Comparison of ENCODE assay signal across 21 mouse cellular contexts in the genomic region with DNA sequence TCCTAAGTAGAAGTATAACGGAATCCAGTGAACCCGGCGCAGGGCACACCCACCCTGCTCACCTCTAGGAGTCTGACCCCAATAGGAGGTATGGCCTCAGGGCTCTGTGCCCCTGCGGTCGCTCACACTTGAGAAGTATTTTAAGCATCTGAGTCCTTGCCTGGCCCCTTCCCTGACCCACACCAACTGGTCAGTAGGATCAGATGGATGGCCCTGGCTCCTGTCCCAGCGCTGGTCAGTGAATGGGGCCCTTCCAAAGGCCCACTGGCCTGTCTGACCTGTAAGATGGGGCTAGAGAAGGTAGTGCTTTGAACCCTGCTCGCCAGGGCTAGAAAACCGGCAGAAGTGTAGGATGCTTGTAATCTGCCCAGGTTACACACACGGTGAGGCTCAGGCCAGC.
"Had no signal": no experiment of that assay in that cellular context is flagged by ENCODE, and none has a peak within 500 bp of the region (broad histone marks: within the 10 kb centered on the region; RNA-seq: fewer than 3 reads in every experiment).

No protein-coding gene starts in this region.

- DNase-seq: kidney, adult 9 months; kidney, postnatal 14 days; kidney, postnatal 4 days; left cerebral cortex, postnatal 4 days; liver, postnatal 0 days; lung, embryonic 14.5 days; midbrain, embryonic 14.5 days; right cerebral cortex, adult 18-20 months; right cerebral cortex, postnatal 14 days; thymus, adult 2 months; thymus, postnatal 14 days; thymus, postnatal 4 days had no signal

- H3K4me1 ChIP-seq: limb, embryonic 12.5 days; midbrain, embryonic 10.5 days; neural tube, embryonic 12.5 days; neural tube, embryonic 15.5 days had no signal

- H3K9me3 ChIP-seq: limb, embryonic 12.5 days; limb, embryonic 15.5 days; megakaryocyte, embryonic 14.5 days; midbrain, embryonic 10.5 days; neural tube, embryonic 12.5 days; neural tube, embryonic 15.5 days had no signal

- H3K9ac ChIP-seq: limb, embryonic 12.5 days; limb, embryonic 15.5 days; liver, embryonic 14.5 days; liver, postnatal 0 days; lung, embryonic 14.5 days; neural tube, embryonic 12.5 days; neural tube, embryonic 15.5 days had no signal

- H3K27me3 ChIP-seq: limb, embryonic 12.5 days; limb, embryonic 15.5 days; megakaryocyte, embryonic 14.5 days; neural tube, embryonic 12.5 days; neural tube, embryonic 15.5 days had no signal

- ATAC-seq: liver, postnatal 0 days; lung, postnatal 0 days had no signal

- H3K27ac ChIP-seq: limb, embryonic 12.5 days; limb, embryonic 15.5 days; liver, embryonic 14.5 days; midbrain, embryonic 10.5 days; neural tube, embryonic 12.5 days; neural tube, embryonic 15.5 days had no signal

- H3K4me3 ChIP-seq: limb, embryonic 12.5 days; limb, embryonic 15.5 days; megakaryocyte, embryonic 14.5 days; midbrain, embryonic 10.5 days; neural tube, embryonic 12.5 days; neural tube, embryonic 15.5 days had no signal

- H3K4me2 ChIP-seq: limb, embryonic 12.5 days; limb, embryonic 15.5 days; liver, embryonic 11.5 days; lung, embryonic 14.5 days; neural tube, embryonic 12.5 days; neural tube, embryonic 15.5 days had no signal
